In the genomic region with DNA sequence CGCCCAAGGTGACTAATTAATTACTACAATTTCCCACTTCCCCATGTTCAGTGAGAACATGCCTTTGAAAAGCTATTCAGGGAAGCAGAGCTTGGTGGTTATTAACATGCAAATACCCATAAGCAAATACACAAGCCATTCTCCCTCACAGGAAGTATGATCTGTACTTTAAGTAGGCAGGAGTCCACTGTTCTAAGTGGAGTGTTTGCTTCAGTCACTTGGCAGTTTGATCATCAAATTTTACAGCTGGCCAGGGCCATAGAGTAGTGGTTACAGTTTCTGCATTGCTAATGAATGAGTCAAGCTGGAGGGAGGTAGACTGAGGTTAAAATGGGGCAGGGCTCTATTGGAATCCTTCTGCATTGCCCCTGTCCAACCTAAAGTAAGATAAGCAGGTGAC, we compare ENCODE assay signal across 19 mouse cellular contexts.
"Had no signal": no experiment of that assay in that cellular context is flagged by ENCODE, and none has a peak within 500 bp of the region (broad histone marks: within the 10 kb centered on the region; RNA-seq: fewer than 3 reads in every experiment).

No protein-coding gene starts in this region.

- H3K27me3 ChIP-seq: liver, embryonic 15.5 days; lung, embryonic 15.5 days; megakaryocyte, embryonic 14.5 days; midbrain, embryonic 13.5 days; midbrain, embryonic 15.5 days; neural tube, embryonic 13.5 days; neural tube, embryonic 15.5 days; stomach, embryonic 15.5 days had no signal

- H3K4me1 ChIP-seq: liver, embryonic 15.5 days; lung, embryonic 15.5 days; megakaryocyte, embryonic 14.5 days; stomach, embryonic 15.5 days had no signal

- DNase-seq: liver, postnatal 0 days; lung, adult 2 months; lung, postnatal 14 days; lung, postnatal 36 days; right cerebral cortex, postnatal 14 days; thymus, adult 2 months; thymus, postnatal 36 days had no signal

- H3K9ac ChIP-seq: liver, embryonic 15.5 days; liver, postnatal 0 days; lung, embryonic 15.5 days; midbrain, embryonic 13.5 days; midbrain, embryonic 15.5 days; neural tube, embryonic 13.5 days; neural tube, embryonic 15.5 days; stomach, embryonic 15.5 days had no signal

- H3K4me3 ChIP-seq: liver, embryonic 15.5 days; lung, embryonic 15.5 days; megakaryocyte, embryonic 14.5 days; midbrain, embryonic 13.5 days; midbrain, embryonic 15.5 days; neural tube, embryonic 13.5 days; neural tube, embryonic 15.5 days; stomach, embryonic 15.5 days had no signal

- H3K9me3 ChIP-seq: liver, embryonic 15.5 days; lung, embryonic 15.5 days; midbrain, embryonic 13.5 days; midbrain, embryonic 15.5 days; neural tube, embryonic 13.5 days; neural tube, embryonic 15.5 days; stomach, embryonic 15.5 days had no signal

- H3K36me3 ChIP-seq: liver, embryonic 15.5 days; lung, embryonic 15.5 days; midbrain, embryonic 13.5 days; midbrain, embryonic 15.5 days; neural tube, embryonic 13.5 days; neural tube, embryonic 15.5 days; stomach, embryonic 15.5 days had no signal

- H3K27ac ChIP-seq: liver, embryonic 15.5 days; lung, embryonic 15.5 days; macrophage; midbrain, embryonic 13.5 days; midbrain, embryonic 15.5 days; neural tube, embryonic 13.5 days; neural tube, embryonic 15.5 days; stomach, embryonic 15.5 days; stomach, postnatal 0 days had no signal

- H3K4me2 ChIP-seq: liver, embryonic 15.5 days; lung, embryonic 15.5 days; midbrain, embryonic 11.5 days; midbrain, embryonic 13.5 days; midbrain, embryonic 15.5 days; neural tube, embryonic 13.5 days; neural tube, embryonic 15.5 days; stomach, embryonic 15.5 days had no signal

- ATAC-seq: liver, postnatal 0 days; lung, postnatal 0 days; midbrain, embryonic 13.5 days; midbrain, embryonic 15.5 days had no signal
